Mouse (Mus musculus) myocyte (in vitro differentiated cells): ENCODE data around the gene Rrp12. TPM values are rescaled to one million over a fixed set of nuclear protein-coding genes. Genes with fewer than 3 reads are reported as not detected.

Source experiments
- H3K27me3 ChIP-seq: one replicate; pipeline ENCODE4 v1.6.1; 2011; ENCODE audit not compliant: control insufficient read depth, insufficient read depth, insufficient read length
- H3K36me3 ChIP-seq: one replicate; pipeline ENCODE4 v1.6.1; 2011; ENCODE audit not compliant: control insufficient read depth, insufficient read depth
- H3K4me2 ChIP-seq: one replicate; pipeline ENCODE4 v1.6.1; 2011; ENCODE audit warnings: low read depth, control low read depth
- H3K4me3 ChIP-seq: one replicate; pipeline ENCODE4 v1.5.1; 2011; ENCODE audit warnings: mild to moderate bottlenecking, control low read depth, moderate library complexity
- H3K79me2 ChIP-seq: one replicate; pipeline ENCODE4 v1.6.1; 2011; ENCODE audit not compliant: control insufficient read depth, insufficient read depth
- H3ac ChIP-seq: one replicate; pipeline ENCODE4 v1.6.1; 2011; ENCODE audit not compliant: control insufficient read depth, insufficient read length
- CEBPB ChIP-seq: IDR thresholded peaks from 2 replicates; pipeline ENCODE4 v1.6.1; 2011; ENCODE audit warnings: mild to moderate bottlenecking, moderate library complexity; ENCODE audit not compliant: poor library complexity, insufficient read depth, severe bottlenecking
- E2F4 ChIP-seq: IDR thresholded peaks from one replicate; pipeline ENCODE4 v1.6.1; 2011; ENCODE audit warnings: mild to moderate bottlenecking, control low read depth, moderate library complexity; ENCODE audit not compliant: insufficient read depth
- MAX ChIP-seq: IDR thresholded peaks from one replicate; pipeline ENCODE4 v1.6.1; 2011; ENCODE audit warnings: low read depth, mild to moderate bottlenecking, control low read depth
- MYOD1 ChIP-seq, 3 experiments: IDR thresholded peaks; one replicate each; pipeline ENCODE4 v1.6.1; 2011; ENCODE audit warnings: control low read depth in 2 of 3, low read depth in 2 of 3, mild to moderate bottlenecking in 2 of 3, moderate library complexity in 1 of 3; ENCODE audit not compliant: insufficient read length in 2 of 3, control insufficient read depth in 1 of 3
- MYOG ChIP-seq, 3 experiments: IDR thresholded peaks; one replicate each; pipeline ENCODE4 v1.6.1; 2011; ENCODE audit warnings: control low read depth in 2 of 3, low read depth in 2 of 3, mild to moderate bottlenecking in 2 of 3; ENCODE audit not compliant: insufficient read length in 2 of 3, control insufficient read depth in 1 of 3, insufficient read depth in 1 of 3
- POLR2A ChIP-seq: IDR thresholded peaks from one replicate; pipeline ENCODE4 v1.6.1; 2011; ENCODE audit warnings: low read depth, mild to moderate bottlenecking, control low read depth, moderate library complexity; ENCODE audit not compliant: insufficient read length
- POLR2AphosphoS2 ChIP-seq: IDR thresholded peaks from one replicate; pipeline ENCODE4 v1.6.1; 2011; ENCODE audit warnings: low read depth, control low read depth; ENCODE audit not compliant: insufficient read length
- REST ChIP-seq: IDR thresholded peaks from one replicate; pipeline ENCODE4 v1.6.1; 2011; ENCODE audit warnings: mild to moderate bottlenecking, control low read depth, moderate library complexity; ENCODE audit not compliant: insufficient read depth, insufficient read length
- SRF ChIP-seq: IDR thresholded peaks from one replicate; pipeline ENCODE4 v1.6.1; 2011; ENCODE audit warnings: low read depth; ENCODE audit not compliant: control insufficient read depth, insufficient read length
- TCF12 ChIP-seq: IDR thresholded peaks from one replicate; pipeline ENCODE4 v1.6.1; 2011; ENCODE audit warnings: mild to moderate bottlenecking, control low read depth; ENCODE audit not compliant: poor library complexity, insufficient read depth, severe bottlenecking
- TCF3 ChIP-seq: IDR thresholded peaks from one replicate; pipeline ENCODE4 v1.6.1; 2011; ENCODE audit warnings: low read depth, control low read depth; ENCODE audit not compliant: insufficient read length
- USF1 ChIP-seq: IDR thresholded peaks from one replicate; pipeline ENCODE4 v1.6.1; 2011; ENCODE audit warnings: low read depth, mild to moderate bottlenecking, control low read depth, moderate library complexity
- polyA plus RNA-seq: library from polyadenylated mRNA; unstranded; fragments of >200 nt; fragmentation: generic; extraction: Trizol; gene quantifications from one replicate; pipeline ENCODE4 v1.2.1, GENCODE M21; 2012; ENCODE audit warnings: missing spikeins

The Rrp12 gene
- polyA plus RNA-seq, 1 experiment = 45.4 TPM

DNA sequence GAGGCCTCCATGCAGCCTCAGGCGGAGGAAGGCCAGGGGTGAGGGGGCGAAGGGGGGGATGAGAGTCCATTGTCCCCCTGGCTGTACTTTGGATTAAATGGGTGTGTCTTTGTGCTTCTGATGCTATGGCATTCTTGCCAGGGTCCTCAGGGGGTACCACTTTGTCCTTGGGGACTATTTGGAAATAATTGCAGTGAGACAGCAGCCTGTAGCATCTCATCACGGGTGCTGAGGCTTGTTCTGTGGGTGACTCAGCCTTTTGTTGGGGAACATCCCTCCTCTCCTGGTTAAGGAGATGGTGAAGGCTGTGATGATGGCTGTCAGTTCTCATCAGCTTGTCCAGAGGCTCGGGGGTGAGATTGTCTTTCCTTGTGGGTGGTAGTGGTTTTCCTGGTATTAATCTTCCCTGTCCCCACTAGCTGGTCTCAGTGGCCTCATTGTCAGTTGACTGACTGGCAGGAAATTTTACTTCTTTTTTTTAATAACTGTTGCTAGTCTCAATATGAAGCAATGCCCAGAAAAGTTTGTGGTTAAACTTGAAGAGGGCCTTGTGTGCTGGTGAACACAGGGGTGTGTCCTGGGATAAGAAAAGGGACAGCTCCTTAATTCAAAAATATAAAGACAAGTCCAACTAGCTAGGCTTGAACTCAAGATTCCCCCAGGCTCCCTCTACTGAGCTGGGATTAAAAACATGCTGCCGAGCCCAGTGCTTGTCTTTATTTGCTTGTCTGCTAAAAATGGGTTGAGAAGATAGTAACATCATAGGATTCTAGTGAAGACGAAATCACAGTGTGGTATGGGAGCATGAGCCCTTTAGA lies 18.0 kb upstream of the Rrp12 start:
- peak overlapping the region; percentile 88 for H3K4me2 ChIP-seq
- H3K36me3 ChIP-seq = peaks cover 35% of the 10 kb centered on the region
- H3K27me3 ChIP-seq = no peaks in the 10 kb centered on the region
- TF ChIP-seq SRF (no peak), CEBPB (0 out of 2 replicates have a peak, but pooled peaks have one; percentile 25)
- peaks cover 51% of the 10 kb centered on the region for H3K79me2 ChIP-seq
- peak overlapping the region; percentile 97 for H3K4me3 ChIP-seq
- no peak overlapping the region for H3ac ChIP-seq

DNA sequence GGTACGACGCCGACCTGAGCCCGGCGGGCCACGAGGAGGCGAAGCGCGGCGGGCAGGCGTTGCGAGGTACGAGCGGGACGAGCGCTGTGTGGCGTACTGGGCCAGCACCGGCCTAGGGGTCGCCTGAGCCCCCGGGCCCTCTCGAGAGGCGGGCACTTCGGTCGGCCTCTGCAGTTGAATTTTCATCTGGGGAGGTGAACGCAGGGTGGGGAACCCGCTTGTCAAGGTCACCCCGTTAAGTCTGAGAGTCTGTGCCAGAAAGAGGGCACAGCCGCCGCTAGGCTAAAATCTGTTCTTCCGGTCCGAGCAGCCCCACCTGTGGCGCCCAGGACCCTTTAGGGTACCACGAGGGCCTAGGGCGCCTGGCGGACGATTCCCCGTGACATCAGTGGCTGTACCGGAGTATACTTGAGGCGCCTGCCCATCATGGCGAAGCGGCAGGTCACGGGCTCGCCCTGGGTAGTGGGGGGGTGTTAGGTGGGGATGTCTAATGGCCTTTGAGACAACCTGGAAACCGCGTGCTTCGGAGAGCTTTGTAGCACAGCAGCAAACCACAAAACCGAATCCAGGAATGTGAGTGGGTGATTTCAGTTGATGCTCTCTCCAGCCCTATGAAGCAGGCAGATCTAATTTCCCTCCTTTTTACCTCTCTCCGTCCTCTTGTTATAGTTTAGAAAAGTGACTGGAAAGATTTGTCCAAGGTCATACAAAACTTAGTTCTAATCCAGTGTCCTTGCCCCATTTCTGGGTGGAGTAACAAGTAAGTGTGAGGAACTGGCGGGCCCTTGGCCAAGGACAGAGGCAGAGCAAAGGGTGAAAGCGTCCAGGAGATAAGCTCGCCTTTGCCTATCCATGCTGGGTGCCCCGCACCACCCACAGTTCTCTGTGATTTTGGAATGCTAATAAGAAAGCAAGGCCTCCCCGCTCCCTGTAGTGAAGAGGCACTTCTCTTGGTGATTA lies 16.4 kb upstream of the Rrp12 start:
- Histone ChIP-seq H3K27me3 (no peaks in the 10 kb centered on the region), H3K79me2 (peaks cover 51% of the 10 kb centered on the region), H3K4me2 (peak overlapping the region; percentile 88), H3K36me3 (peaks cover 30% of the 10 kb centered on the region), H3ac (peak overlapping the region; percentile 51), H3K4me3 (peak overlapping the region; percentile 97)
- TF ChIP-seq E2F4 = no peak
- TF ChIP-seq POLR2A = peak; percentile 38
- no peak for TF ChIP-seq MYOD1 (IDR thresholded peaks at IDR 0.05; ENCODE audit: control insufficient read depth in 1 of 3, insufficient read length in 2 of 3, low read depth in 2 of 3)
- no peak for TF ChIP-seq CEBPB

- peak; percentile 97 for TF ChIP-seq POLR2A
- TF ChIP-seq MAX = no peak
- peak; percentile 37 for TF ChIP-seq SRF
- TF ChIP-seq MYOD1 (IDR thresholded peaks at IDR 0.05; ENCODE audit: control insufficient read depth in 1 of 3, insufficient read length in 2 of 3, low read depth in 2 of 3) = no peak
- no peak for TF ChIP-seq TCF3
- TF ChIP-seq REST = no peak
- no peak for TF ChIP-seq TCF12
- TF ChIP-seq E2F4 = no peak
- no peak for TF ChIP-seq USF1
- TF ChIP-seq POLR2AphosphoS2 = peak; percentile 95
- no peak for TF ChIP-seq MYOG (IDR thresholded peaks at IDR 0.05; ENCODE audit: control insufficient read depth in 1 of 3, insufficient read depth in 1 of 3, insufficient read length in 2 of 3, low read depth in 2 of 3)
- Histone ChIP-seq H3ac (peak within 1 kb of the TSS; percentile 51), H3K27me3 (no peaks in the 10 kb centered on the region), H3K4me2 (peak within 1 kb of the TSS; percentile 88), H3K79me2 (peaks cover 46% of the 10 kb centered on the region), H3K4me3 (peak within 1 kb of the TSS; percentile 97), H3K36me3 (peaks cover 20% of the 10 kb centered on the region)
Measured at GRCm38 (mm10) chr19:41911178-41912073, 15.5 kb upstream of the Rrp12 start, which contains the start of gene Pgam1. Gene Pgam1 (plus strand): TSS chr19:41911923.

- Histone ChIP-seq H3K79me2 (peaks cover 35% of the 10 kb centered on the region), H3K4me2 (no peak overlapping the region), H3K36me3 (peaks cover 10% of the 10 kb centered on the region), H3ac (no peak overlapping the region), H3K4me3 (no peak overlapping the region), H3K27me3 (no peaks in the 10 kb centered on the region)
- no peak for TF ChIP-seq POLR2A
- no peak for TF ChIP-seq REST
- no peak for TF ChIP-seq CEBPB
- no peak for TF ChIP-seq E2F4
- no peak for TF ChIP-seq MYOD1 (IDR thresholded peaks at IDR 0.05; ENCODE audit: control insufficient read depth in 1 of 3, insufficient read length in 2 of 3, low read depth in 2 of 3)
- no peak for TF ChIP-seq USF1
- no peak for TF ChIP-seq TCF3
- TF ChIP-seq POLR2AphosphoS2 = no peak
- no peak for TF ChIP-seq TCF12
- no peak for TF ChIP-seq SRF
- TF ChIP-seq MAX = no peak
- TF ChIP-seq MYOG (IDR thresholded peaks at IDR 0.05; ENCODE audit: control insufficient read depth in 1 of 3, insufficient read depth in 1 of 3, insufficient read length in 2 of 3, low read depth in 2 of 3) = no peak
Measured at GRCm38 (mm10) chr19:41910396-41910795, 14.4 kb upstream of the Rrp12 start.
